8 mouse cellular contexts compared by ENCODE assay signal in the genomic region with DNA sequence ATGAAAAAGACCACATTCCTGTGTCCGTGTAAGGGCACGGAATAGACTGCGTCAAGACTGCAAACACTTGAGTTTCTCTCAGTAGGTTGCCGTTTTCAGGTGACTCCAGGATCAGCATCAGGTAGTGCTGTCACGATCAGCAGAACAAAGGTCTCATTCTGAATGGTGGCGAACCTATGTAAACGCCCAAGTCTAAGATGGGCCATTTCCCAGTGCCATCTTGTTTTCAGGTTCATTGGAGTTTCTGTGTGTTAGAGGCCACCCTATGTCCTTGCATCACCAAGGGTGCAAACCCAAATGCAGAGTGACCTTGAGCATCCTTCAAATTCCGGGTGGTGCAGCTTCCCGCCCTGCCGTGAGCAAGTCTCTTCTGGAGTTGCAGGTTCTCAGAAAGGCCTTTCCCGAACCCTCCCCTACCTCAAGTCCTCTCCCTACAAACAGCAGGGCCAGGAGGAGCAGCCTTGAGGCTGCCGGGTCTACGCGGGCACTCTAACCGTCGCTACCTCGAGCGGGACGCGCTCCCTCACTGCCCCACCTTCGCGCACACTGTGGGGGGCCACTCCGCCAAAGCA. TPM values are rescaled to one million over a fixed set of nuclear protein-coding genes. Genes with fewer than 3 reads are reported as not detected.
DNase-seq lines count a peak whose midpoint lies in the region; ATAC-seq and TF ChIP-seq lines count a peak whose summit lies in the region.

Gene Myo5a, plus strand, starts transcription at position 559 of the 572 bp plus-strand sequence.

- no peaks in the 10 kb centered on the region for H3K36me3 ChIP-seq in limb, embryonic 14.5 days (ENCODE audit: control insufficient read depth, insufficient read depth, low read length)
- H3K36me3 ChIP-seq in splenic B cell, adult 2 months (ENCODE audit: control insufficient read depth, insufficient read depth, low read length, poor library complexity, severe bottlenecking) = no peaks in the 10 kb centered on the region

- no peak for DNase-seq in cerebellum, adult 2 months
- DNase-seq in cerebellum, adult 9-10 months = no peak
- DNase-seq in urinary bladder, adult 2 months (ENCODE audit: low spot score) = no peak
- DNase-seq in urinary bladder, postnatal 4 days (ENCODE audit: low spot score in 2 of 2) = no peak
- DNase-seq in heart, postnatal 36 days = no peak
- no peak for DNase-seq in limb, embryonic 14.5 days (ENCODE audit: low spot score)
- peak; percentile 19 for DNase-seq in splenic B cell, adult 2 months (ENCODE audit: low read depth, low spot score)
- DNase-seq in cerebellum, postnatal 4 days (ENCODE audit: low spot score in 2 of 2) = no peak

- peak within 1 kb of the TSS; percentile 88 for H3K9ac ChIP-seq in limb, embryonic 14.5 days (ENCODE audit: low read depth, low read length, severe bottlenecking)

- no peaks in the 10 kb centered on the region for H3K27me3 ChIP-seq in cerebellum, adult 2 months (ENCODE audit: control insufficient read depth, insufficient read depth, low read length)
- no peaks in the 10 kb centered on the region for H3K27me3 ChIP-seq in limb, embryonic 14.5 days (ENCODE audit: control insufficient read depth, insufficient read depth, low read length)
- no peaks in the 10 kb centered on the region for H3K27me3 ChIP-seq in splenic B cell, adult 2 months (ENCODE audit: control insufficient read depth, insufficient read depth, low read length, poor library complexity, severe bottlenecking)

- H3K4me2 ChIP-seq in limb, embryonic 14.5 days (replicated peaks; ENCODE audit: low read depth, low read length, severe bottlenecking) = peak within 1 kb of the TSS; percentile 85

- peak within 1 kb of the TSS; percentile 96 for H3K27ac ChIP-seq in cerebellum, adult 2 months (ENCODE audit: insufficient read depth, low read length)
- peak within 1 kb of the TSS; percentile 92 for H3K27ac ChIP-seq in limb, embryonic 14.5 days (replicated peaks; ENCODE audit: low read depth, low read length)

- WGBS in cerebellum, adult 2 months = 19% methylated on average over 23 of the region's 23 CpGs
- 23% methylated on average over 22 of the region's 23 CpGs for WGBS in limb, embryonic 14.5 days

- peak within 1 kb of the TSS; percentile 95 for H3K4me3 ChIP-seq in cerebellum, adult 2 months (replicated peaks; ENCODE audit: insufficient read depth, low read depth, low read length)
- peak within 1 kb of the TSS; percentile 82 for H3K4me3 ChIP-seq in limb, embryonic 14.5 days (replicated peaks; ENCODE audit: low read length)

- H3K4me1 ChIP-seq in cerebellum, adult 2 months (ENCODE audit: control insufficient read depth, insufficient read depth, low read length) = no peaks in the 10 kb centered on the region
- H3K4me1 ChIP-seq in limb, embryonic 14.5 days (ENCODE audit: control insufficient read depth, insufficient read depth, low read length) = peaks cover 4% of the 10 kb centered on the region; the same call in 1 of the 2 replicates

- no peak for TF ChIP-seq CTCF in cerebellum, adult 2 months (IDR thresholded peaks at IDR 0.05; ENCODE audit: borderline replicate concordance, insufficient read depth, low read depth, low read length)

- TF ChIP-seq POLR2A in cerebellum, adult 2 months (IDR thresholded peaks at IDR 0.05; ENCODE audit: borderline replicate concordance, insufficient read depth, low read length) = no peak
- no peak for TF ChIP-seq POLR2A in limb, embryonic 14.5 days (IDR thresholded peaks at IDR 0.05; ENCODE audit: borderline replicate concordance, extremely low read depth, insufficient read depth, insufficient read length)

- intact Hi-C loops in heart, postnatal 36 days (cut with DNase I) = no loop called here

- ATAC-seq in limb, embryonic 14.5 days (ENCODE audit: low FRiP score, low read depth) = peak; percentile 36; the same call in 1 of the 2 replicates

- H3K9me3 ChIP-seq in limb, embryonic 14.5 days (ENCODE audit: control insufficient read depth, low read length) = no peaks in the 10 kb centered on the region

RNA-seq across cellular contexts. Expression of gene Myo5a, which starts in this region (rescaled TPM):
- polyA plus RNA-seq in cerebellum, adult 2 months (2012; rRNA removed) = 86.4 and 89.9 TPM in 2 replicates
- 23.9 and 28.7 TPM in 2 replicates for polyA plus RNA-seq in urinary bladder, adult 2 months (2012; rRNA removed)
- 10 to 100 TPM; 10.7 to 12.2 TPM for total RNA-seq in heart, postnatal 36 days (2021)
- polyA plus RNA-seq in limb, embryonic 14.5 days (2012; rRNA removed) = 23.6 and 28.0 TPM in 2 replicates
- 20.0 and 26.3 TPM in 2 replicates for polyA plus RNA-seq in limb, embryonic 14.5 days (2014; fragmentation: Nextera tagmentation; extraction: Ambion mirVana)
